Mouse (Mus musculus): ENCODE measurements around the gene Asb2.

Asb2 gene

DNA sequence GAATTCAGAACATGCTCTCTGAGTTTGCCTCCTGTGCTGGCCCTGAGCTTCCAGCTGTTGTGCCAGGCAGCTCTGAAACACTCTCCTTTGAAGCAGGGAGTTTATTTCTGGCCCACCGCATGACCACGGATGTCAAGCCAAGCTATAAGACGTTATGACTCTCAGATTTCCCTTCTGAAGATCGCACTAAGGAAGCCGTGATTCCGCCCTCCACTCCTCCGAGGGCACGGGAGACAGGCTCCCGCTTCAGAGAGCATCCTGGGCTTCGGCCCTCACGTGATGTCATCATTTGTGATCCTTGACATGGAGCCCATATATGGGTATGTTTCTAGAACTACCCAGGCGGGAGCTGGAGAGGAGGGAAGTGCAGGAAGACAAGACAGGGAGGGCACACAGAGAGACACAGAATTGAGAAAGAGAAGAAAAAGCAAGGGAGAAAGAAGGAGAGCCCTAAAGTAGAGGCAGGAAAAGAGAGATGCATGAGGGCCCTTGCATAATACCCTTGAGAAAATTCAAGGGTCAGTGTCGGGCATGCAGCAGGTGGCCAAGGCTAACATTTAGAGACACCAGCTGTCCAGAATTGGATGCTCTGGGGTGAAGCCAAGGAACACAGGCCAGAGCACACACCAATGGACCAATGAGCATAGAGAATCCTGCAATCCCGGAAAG is at the start of gene Asb2:
TSS of gene Asb2 (minus strand) at position 256 of the 669 bp plus-strand sequence.
- no peak for DNase-seq (ENCODE audit: low read depth, low spot score)

DNA sequence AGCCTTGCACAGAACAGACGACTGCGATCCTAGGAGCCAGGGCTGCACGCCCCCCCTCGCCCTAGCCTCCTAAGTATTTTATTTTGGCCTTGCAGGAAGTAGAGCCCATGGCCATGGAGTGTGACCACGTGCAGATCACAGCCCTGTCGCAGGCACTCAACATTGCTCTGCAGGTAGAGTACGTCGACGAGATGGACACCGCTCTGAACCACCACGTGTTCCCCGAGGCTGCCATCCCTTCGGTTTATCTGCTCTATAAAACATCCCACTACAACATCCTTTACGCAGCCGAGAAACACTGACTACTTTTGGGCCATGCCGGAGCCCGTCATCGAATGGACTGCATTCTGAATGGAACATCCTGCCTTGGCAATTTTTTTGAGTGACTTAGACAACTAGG is 48.3 kb upstream of the Asb2 start:
- DNase-seq (ENCODE audit: low read depth, low spot score): no peak

GRCm38 (mm10) chr12:103396751-103397150 is 41.0 kb upstream of the Asb2 start:
- no peak for DNase-seq (ENCODE audit: low read depth, low spot score)

DNA sequence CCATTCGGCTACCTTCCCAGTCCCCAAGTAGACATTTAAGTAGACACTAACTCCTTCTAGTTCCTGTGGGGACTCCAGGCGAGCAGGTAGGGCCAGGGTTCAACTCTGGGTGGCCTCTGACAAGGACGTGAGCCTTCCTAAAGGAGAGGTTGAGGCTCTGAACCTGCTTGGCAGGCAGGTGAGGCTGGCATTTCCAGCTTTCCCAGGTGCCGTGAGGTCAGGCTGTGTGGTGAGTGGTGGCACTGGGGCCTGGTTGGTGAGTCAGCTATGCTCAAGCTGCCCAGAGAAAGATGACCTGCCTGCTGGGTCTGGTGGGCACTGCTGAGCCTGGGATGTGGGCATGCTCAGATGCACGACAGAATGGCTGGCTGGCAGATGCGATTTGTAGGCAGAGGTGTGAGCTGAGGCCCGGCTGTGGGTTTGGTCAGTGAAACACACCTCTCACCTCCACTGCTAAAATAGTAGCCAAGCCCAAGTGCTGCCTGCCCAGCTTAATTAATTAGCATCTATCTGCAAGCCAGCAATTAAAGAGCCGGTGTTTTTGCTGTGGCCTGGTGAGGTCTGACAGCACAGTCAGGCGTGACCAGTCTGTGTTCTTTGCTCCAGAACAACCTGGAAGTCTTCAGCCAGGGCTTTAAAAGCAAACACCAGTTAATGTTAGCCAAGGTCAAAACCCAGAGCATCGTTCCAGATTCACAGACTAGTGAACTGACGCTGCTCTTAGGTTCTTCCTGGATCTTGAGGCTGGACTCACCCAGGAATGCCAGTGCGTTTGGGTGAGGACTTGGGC is 39.9 kb upstream of the Asb2 start:
- DNase-seq (ENCODE audit: low read depth, low spot score): no peak

GRCm38 (mm10) chr12:103393528-103393927 is 37.7 kb upstream of the Asb2 start:
- DNase-seq (ENCODE audit: low read depth, low spot score): peak; percentile 74

GRCm38 (mm10) chr12:103391098-103391497 is 35.3 kb upstream of the Asb2 start:
- no peak for DNase-seq (ENCODE audit: low read depth, low spot score)

GRCm38 (mm10) chr12:103389982-103390381 is 34.2 kb upstream of the Asb2 start:
- DNase-seq (ENCODE audit: low read depth, low spot score): no peak

DNA sequence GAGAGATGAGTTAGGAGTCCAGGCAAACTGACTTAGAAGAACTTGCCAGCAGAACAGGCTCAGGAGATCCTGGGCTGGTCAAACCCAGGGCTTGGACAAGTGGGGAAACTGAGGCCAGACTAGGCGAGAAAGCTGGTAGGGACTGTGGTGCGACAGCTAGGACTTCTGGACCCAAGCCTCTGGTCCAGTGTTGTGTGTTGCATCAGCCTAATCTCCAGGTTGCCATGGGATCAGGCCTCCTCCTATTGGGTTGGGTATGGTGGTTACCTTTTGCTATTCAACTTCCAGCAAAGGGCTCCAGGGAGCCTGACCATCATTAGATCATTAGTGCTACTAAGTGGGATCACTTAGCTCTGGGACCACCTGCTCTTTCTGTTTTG is 33.5 kb upstream of the Asb2 start:
- DNase-seq (ENCODE audit: low read depth, low spot score): peak; percentile 70

DNA sequence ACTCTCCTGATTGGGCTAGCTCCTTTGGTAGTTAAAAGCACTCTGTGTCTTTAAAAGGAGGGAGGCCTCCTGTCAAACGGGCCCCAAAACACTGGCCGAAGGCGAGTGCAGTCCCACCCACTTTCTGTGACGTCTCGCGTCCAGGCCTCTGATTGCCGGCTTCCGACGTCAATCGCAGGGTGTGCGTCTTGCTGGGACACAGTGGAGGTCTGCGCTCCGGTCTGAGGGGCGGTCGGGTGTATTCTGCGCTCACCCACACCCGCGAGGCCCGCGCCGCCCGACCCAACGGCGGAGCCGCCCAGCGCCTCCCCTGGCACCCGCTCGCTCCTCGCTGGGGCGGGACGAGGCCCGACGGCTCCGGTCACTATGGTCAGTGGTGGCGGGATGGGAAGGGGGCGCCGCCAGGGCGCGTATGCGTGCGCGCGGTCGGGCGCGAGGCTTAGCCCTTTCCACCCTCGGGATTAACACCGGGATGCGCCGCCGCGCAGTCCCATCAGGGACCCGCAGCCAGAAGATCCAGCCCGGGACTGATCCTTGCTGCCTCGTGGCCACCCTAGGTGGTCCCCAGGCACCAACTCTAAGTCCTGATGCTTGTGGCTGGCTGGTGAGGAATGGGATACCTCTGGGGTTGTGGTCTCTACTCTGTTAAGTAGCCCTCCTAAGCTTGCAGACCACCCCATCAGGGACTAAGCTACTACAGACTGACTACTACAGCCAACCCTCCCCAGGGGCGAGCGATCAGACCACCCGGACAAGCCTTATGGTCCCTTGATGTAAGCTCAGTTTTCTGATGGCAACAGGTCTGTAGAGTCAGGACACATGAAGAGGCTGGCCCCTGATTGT is 32.9 kb upstream of the Asb2 start, which contains the start of gene Otub2:
TSS of gene Otub2 (plus strand) at position 178 of the 843 bp plus-strand sequence.
- DNase-seq (ENCODE audit: low read depth, low spot score): peak; percentile 88

DNA sequence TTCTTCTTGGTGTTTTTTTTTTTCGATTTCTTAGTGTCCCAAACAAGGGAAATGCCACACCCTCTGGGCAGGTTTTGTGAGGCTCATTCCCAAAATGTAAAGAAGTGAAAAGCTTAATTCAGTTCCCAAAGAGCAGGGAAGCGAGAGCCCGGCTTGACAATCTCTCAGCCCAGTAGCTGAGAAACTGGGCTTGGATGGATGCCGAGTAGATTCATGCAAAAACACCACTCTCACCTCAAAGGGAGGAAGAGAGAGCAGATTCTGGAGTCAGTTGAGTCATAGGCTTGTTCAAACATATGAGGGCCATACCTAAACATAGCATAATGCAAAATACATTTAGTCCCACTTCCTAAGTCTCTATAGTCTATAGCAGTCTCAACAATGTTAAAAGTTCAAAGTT is 24.4 kb upstream of the Asb2 start:
- DNase-seq (ENCODE audit: low read depth, low spot score): no peak

DNA sequence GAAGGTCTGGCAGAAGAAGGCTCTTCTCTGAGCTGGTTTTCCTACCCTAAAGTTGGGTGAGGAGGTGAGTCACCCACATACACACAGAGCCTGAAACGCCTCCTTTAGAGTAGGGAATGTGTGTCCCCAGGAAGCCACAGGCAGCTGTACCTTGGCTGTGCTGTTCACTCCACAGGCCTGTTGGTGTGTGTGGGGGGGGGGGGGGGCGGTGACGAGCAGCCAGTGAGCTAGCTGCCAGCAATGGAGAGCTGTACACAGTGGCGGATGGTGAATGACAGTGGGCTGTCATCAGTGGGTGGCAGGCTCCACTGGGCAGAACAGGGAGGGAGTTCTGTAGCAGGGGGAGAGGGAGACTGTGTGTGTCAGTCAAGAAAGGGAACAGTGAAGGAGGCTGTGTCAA is 21.0 kb upstream of the Asb2 start:
- no peak for DNase-seq (ENCODE audit: low read depth, low spot score)

GRCm38 (mm10) chr12:103376124-103376523 is 20.3 kb upstream of the Asb2 start:
- no peak for DNase-seq (ENCODE audit: low read depth, low spot score)

DNA sequence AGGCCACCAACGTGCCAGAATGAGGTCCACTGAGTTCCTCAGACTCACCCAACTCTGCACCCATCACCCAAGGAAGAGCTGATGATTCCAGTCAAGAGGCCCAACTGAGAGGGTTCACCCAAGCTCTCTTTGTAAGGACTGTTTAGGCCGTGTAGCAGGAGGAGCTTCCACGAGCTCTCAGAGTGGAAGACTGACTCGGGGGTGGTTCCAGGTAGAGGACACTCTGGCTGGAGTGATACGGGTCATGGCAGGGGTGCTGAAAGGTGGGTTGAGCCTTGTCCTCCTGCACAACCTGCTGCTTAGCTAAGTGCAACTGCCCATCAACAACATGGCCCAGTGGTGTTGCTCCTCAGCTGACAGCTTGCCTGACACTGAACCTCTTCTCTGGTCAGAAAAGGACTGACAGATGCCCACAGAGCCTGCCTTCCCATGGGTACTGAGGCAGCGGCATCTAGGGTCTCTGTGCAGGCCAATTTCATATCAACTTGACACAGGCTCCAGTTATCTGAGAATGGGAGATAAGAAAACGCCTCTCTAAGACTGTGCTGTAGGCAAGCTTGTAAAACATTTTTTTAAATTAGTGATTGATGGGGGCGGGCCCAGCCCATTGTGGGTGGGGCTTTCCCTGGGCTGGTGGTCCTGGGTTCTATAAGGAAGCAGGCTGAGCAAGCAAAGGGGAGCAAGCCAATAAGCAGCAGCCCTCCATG is 17.9 kb upstream of the Asb2 start:
- no peak for DNase-seq (ENCODE audit: low read depth, low spot score)

DNA sequence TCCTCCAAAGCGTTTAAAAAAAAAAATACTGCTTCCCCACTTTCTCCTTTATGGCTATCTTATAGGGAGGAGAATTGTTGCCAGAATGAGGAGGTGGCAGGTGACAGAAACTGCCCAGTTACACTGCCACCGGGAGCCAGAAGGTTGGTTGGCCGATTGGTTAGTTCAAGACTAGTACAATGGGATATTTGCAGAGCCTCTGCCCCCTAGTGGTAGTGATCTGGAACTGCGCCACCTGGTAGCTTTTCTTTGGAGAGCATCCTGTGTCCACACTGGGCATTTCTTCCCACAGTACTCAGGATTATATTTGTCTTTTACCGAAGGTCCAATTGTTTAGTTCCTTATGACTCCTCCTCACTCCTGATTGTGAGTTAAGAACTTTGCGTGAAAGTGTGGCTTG is 15.9 kb upstream of the Asb2 start:
- peak; percentile 54 for DNase-seq (ENCODE audit: low read depth, low spot score)

DNA sequence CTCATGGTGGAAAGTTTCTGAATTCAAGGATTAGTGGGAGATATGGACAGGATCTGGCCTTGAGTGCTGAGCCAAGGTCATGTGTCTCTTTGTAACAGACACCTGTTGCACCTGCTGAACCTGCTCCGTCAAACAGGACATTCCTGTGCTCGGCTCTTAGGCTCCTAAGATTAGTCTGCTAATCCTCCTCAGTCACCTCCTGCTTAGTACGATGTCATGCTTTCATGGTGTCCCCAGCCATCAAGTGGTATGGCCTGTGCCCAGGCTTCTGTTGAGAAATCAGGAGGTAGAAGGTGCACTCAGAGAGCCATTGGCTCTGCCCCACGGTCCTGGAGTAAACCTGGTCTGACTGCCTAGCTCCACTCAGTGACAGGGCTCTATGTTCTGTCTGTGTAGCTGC is 15.1 kb upstream of the Asb2 start:
- no peak for DNase-seq (ENCODE audit: low read depth, low spot score)

DNA sequence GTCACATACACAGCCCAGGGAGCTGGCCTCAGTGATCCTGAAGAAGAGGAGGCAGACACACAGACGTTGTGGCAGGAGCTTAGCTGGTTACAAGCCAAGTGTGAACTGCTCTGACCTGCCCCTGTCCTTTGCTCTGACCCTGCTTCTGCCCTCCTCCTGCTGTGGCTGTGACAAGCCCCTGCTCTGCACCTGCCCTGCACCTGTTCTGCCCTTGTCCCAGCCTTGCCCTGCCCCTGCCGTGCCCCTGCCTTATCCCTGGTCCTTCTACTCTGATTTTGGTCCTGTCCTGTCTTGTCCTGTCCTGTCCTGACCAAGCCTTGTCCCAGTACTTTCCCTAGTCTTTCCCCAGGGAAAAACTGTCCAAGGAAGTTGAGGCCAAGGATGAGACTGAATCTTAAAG is 13.0 kb upstream of the Asb2 start:
- no peak for DNase-seq (ENCODE audit: low read depth, low spot score)

DNA sequence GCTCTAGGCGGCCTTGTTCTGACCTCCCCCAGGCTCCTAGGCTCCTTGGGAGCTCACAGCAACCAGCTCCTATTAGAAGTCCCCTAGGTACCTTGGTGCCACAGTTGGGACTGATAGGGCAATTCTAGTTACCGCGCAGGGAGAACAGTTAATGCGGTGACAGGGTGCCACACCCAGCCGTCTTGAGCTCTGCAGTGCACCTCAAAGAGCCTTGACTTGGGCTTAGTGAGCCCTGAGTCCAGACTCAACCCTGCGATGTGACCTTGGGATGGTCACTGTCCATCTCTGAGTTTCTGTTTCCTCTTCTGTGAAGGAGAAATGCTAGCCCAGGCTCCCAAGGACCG is 12.5 kb upstream of the Asb2 start:
- no peak for DNase-seq (ENCODE audit: low read depth, low spot score)

DNA sequence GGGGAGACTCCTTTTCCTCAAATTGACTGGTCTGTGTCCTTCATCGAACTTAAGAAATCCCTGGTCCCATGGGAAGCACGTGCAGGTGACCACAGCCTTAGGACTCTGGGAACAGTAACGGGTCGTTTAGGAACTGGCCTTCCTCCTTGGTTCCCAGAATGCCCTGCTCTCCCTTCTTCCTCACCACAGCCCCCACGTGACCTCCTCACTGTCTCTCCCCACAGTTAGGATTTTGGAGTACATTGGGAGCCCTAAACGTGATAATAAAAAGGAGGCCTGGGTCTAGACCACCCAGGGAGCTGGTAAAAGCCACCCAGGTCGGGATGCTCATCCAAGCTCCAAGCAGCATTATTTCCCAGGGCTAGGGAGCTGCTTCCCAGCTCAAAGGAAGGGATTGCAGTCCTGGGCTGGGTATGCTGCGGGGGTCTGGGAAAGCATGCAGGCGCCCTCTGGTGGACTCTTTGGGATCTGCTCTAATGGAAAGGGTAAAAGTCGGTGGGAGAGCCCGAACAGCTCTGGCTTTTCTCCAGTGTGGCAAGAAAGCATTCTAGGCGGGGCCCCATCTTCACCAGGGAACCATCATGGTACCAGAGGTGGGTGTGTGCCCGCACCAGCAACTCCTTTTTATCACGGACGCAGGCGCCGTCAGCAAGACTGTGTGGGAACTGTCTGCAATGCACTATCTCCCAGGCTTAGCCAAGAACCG is 12.0 kb upstream of the Asb2 start:
- no peak for DNase-seq (ENCODE audit: low read depth, low spot score)

- no peak for DNase-seq (ENCODE audit: low read depth, low spot score)
Measured at GRCm38 (mm10) chr12:103367171-103367570, 11.4 kb upstream of the Asb2 start.

DNA sequence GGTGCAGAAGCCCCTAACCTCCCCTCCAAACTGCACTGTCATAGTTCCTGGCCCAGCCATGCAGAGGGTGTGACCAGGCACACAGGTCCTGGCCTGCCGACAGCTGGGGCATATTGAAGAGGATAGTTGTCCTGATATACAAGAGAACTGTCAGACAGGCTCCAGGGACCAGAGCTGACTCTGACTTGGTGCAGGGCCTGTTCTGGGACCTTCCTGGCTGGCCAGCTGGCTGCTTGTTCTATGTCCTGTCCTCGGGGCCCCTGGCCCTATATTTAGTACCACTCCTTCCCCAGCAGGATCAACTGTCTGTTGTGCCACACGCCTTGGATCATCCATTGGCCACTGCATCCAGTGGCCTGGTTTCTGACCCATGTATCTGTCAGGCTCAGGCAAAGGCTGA is 6.5 kb upstream of the Asb2 start:
- no peak for DNase-seq (ENCODE audit: low read depth, low spot score)
